Mouse (Mus musculus) skeletal muscle tissue, adult 2 months (tissue): ENCODE data around the gene Fndc7.

Experiments
- DNase-seq: peaks from one replicate; pipeline ENCODE4 v3.0.0-alpha.2; 2012; ENCODE audit warnings: low read depth, low spot score

Fndc7 gene

GRCm38 (mm10) chr3:108889908-108890307 is at the start of gene Fndc7:
TSS of gene Fndc7 (minus strand) at chr3:108890008.
- DNase-seq = no peak

DNA sequence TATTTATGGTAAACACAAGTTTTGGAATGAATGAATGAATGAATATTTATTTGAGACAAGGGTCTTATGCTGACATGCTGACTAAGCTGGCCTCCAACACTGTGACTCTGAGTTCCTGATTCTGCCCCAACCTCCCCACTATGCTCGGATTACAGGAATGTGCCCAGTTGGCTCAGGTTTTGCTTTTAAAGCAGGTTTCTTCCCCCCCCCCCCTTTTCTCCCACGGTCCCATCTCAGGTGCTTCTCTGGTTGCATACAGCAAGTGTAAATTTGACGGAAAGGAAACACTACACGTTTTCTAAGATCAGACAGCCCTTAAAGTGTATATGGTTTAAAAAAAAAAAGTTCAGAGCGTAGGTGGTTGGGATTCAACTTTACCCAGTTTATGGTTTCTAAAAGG is 49.8 kb upstream of the Fndc7 start, which contains the start of gene Henmt1:
TSS of gene Henmt1 (plus strand) at position 301 of the 400 bp plus-strand sequence.
- no peak for DNase-seq

GRCm38 (mm10) chr3:108938691-108939090 is 48.9 kb upstream of the Fndc7 start:
- no peak for DNase-seq

GRCm38 (mm10) chr3:108933557-108933956 is 43.7 kb upstream of the Fndc7 start:
- no peak for DNase-seq

GRCm38 (mm10) chr3:108926308-108926707 is 36.5 kb upstream of the Fndc7 start:
- no peak for DNase-seq

DNA sequence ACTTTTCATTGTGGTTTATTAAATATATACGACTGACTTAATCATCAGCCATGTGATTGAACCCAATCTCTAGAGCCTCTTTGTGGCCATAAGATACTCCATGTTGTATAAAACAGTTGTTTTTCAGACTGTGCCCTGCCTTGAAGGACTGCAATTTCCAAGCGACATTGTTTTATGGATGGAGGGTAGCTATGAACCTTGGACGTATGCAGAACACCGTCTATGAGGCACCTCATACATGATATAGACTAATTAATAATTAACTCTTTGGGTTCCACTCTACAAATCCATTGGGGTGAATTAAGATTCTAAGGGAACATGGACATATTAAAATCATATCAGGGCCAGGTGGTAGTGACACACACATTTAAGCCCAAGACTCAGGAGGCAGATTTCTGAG is 35.9 kb upstream of the Fndc7 start:
- DNase-seq = no peak

- no peak for DNase-seq
These were observed 32.0 kb upstream of the Fndc7 start for GRCm38 (mm10) chr3:108921822-108922221.

DNA sequence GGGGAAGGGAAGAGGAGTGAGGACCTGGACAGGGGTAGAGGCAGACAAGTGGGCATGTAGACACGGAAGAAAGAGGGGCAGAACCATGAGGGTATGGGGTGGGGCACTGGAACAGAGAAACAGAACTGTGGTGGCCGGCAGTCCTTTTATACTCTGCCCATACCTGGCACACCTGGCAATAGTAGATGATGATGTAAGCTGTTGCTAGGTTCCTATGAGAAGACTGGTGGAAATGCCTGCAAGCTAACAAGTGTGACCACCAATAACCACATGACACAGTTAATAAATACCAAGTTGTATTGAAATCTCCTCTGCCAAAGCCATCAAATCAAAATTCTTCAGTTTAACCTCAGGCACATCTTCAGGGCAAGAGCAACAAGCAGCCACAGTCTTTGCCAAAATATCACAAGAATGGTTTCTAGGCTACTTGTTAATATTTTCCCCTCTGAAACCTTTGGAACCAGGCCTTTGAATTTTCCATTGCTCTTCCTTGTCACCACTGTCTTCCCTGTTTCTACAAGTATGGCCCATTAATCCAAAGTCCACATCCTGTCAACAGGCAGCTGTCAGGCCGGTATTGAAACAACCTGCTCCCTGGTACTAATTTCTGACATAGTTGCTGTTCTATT is 30.7 kb upstream of the Fndc7 start:
- no peak for DNase-seq

- no peak for DNase-seq
These were observed 29.0 kb upstream of the Fndc7 start for GRCm38 (mm10) chr3:108918852-108919251.

- no peak for DNase-seq
These were observed 28.2 kb upstream of the Fndc7 start for GRCm38 (mm10) chr3:108917986-108918385.

DNA sequence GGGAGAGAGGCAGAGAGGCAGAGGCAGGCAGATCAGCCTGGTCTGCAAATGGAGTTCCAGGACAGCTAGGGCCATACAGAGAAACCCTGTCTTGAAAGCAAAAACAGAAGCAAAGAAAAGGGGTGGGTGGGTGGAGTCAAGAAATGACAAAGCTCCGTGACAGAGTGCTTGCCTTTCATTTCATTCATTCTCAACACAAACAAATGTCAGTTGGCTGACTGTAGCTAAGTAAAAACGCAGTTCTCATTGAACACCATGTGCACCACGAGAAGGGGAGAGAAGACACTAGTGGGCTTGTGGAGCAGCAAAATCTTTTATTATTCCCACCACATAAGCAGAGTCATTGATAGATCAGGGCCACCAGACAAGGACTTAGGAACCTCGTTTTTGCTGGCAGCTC is 27.0 kb upstream of the Fndc7 start:
- no peak for DNase-seq

- no peak for DNase-seq
These were observed 26.2 kb upstream of the Fndc7 start for GRCm38 (mm10) chr3:108915999-108916398.

- DNase-seq = peak; percentile 94
These were observed 22.0 kb upstream of the Fndc7 start, which contains the start of gene Prpf38b for GRCm38 (mm10) chr3:108911548-108912413. TSS of gene Prpf38b (minus strand) at chr3:108911727.

DNA sequence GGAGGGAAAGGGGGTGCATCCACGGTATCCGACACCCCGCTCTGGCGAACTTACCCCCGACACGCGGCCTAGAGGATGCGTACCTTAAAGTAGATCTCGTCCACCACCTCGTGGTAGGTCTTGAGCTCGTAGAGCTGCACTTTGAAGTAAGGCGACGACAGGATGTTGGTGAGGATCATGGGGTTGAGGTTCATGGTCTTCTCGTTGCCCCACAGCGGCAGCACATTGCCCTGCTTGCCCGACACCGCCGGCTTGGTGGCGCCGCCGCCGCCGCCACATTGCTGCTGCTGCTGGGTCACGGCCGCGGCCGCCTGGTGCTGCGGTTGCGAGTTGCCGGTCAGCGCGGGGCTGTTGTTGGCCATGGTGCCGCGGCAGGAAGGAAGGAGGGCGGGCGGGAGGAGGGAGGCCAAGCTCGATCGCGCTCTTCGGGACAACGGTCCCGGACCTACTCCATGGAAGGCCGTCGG is 21.3 kb upstream of the Fndc7 start:
- DNase-seq = peak; percentile 58

DNA sequence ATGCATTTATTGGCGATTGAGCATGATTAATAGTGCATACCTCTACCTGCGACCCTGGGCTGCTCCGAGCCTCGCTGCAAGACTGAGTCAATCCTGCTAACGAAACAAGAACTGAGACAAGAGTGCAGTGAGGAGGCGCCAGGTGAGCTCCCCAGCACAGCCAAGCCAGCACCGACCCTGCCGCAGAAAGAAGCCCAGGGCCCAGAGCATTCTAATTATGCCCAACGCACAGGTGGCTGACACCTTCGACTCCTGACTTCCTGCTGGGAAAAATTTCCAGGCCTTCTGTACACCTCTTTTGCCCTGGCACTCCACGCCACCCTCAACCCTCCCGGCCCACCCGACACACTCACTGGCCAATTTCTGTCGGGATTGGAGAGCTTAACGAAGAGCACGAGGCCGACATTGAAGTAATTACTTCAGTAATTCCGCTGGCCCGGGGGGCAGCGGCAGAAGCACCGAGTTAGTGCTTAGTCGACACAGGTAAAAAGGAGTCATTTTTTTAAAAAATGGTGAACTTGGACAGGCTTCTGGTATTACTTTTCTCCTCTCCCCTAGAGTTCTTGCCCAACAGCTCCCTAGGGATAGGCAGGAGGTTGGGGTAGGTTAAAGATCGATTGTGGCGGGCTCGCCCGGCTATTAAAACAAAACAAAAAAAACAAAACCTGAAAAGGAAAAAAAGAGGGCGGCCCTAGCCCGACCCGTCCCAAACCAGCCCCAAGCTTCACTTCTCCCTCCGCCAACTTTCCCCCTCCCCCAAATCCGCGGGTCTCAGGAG is 20.7 kb upstream of the Fndc7 start:
- DNase-seq = no peak

- DNase-seq = no peak
These were observed 13.1 kb upstream of the Fndc7 start for GRCm38 (mm10) chr3:108902934-108903333.

GRCm38 (mm10) chr3:108902038-108902437 is 12.2 kb upstream of the Fndc7 start:
- DNase-seq = no peak

- peak; percentile 40 for DNase-seq
These were observed 10.9 kb upstream of the Fndc7 start for GRCm38 (mm10) chr3:108900681-108901080.

DNA sequence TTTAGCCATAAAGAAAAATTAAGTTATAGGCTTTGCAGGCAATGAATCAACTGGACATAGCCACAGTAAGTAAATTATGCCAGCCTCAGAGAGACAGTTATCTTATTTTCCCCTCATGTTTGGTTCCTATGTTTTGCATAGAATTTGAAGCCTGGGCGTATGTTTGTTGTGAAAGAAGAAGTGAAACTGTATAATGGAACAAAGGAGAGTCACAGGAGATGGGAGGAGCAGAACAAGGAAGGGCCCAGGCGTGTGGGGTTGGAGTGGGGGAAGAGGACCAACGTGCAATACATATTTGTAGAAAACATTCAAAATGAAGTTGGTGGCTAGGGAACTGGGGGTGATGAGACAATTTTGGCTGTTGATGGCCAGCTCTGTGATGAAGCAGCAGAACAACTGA is 10.3 kb upstream of the Fndc7 start:
- DNase-seq = peak; percentile 30

- no peak for DNase-seq
These were observed 8.8 kb upstream of the Fndc7 start for GRCm38 (mm10) chr3:108898640-108899039.

DNA sequence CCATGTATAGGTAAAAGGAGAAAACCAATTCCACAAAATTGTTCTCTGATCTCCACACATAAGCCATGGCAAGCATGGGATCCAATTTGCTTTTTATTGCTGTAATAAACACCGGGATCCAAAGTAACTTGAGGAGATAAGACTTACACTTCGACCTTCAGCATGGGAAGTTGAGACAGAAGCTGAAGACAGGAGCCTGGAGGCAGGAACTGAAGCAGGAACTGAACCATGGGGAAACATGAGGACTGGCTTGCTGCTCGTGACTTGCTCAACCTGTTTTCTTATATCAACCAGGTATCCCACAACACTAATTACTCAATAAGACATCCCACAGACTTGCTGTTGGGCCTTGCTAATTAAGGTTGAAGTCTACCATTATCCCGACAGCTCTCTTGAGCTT is 3.1 kb upstream of the Fndc7 start:
- DNase-seq = no peak

GRCm38 (mm10) chr3:108892080-108892479 is 2.3 kb upstream of the Fndc7 start:
- DNase-seq = no peak
